Mouse (Mus musculus): ENCODE results near the gene Ctdspl. TPM values are rescaled to one million over a fixed set of nuclear protein-coding genes. Genes with fewer than 3 reads are reported as not detected.

Ctdspl gene
- polyA plus RNA-seq, 1 experiment from 2014 or later: 25.3 TPM

GRCm38 (mm10) chr9:118986286-118986685 lies 60.0 kb downstream of the Ctdspl start:
- DNase-seq (ENCODE audit: low read depth, low spot score) (no peak), ATAC-seq (no peak)
- H3K27me3 ChIP-seq: no peaks in the 10 kb centered on the region
- no peak for TF ChIP-seq CTCF (IDR thresholded peaks at IDR 0.05)
- ChIA-PET POLR2A (no interaction called here), CTCF (no interaction called here)
- in situ Hi-C loops (cut with MboI; ENCODE audit: low pct_unique_long_range_greater_than_20kb): no loop called here

GRCm38 (mm10) chr9:118988787-118989580 lies 62.7 kb downstream of the Ctdspl start:
- ATAC-seq (no peak), DNase-seq (ENCODE audit: low read depth, low spot score) (no peak)
- CTCF ChIA-PET: interaction anchor here (0.7 to 0.8 kb wide), 2 partner anchors 28 to 32 kb away, joined by 3 read pairs; no protein-coding TSS in a partner anchor
- TF ChIP-seq CTCF (IDR thresholded peaks at IDR 0.05): no peak
- no peaks in the 10 kb centered on the region for H3K27me3 ChIP-seq
- POLR2A ChIA-PET: no interaction called here
- in situ Hi-C loops (cut with MboI; ENCODE audit: low pct_unique_long_range_greater_than_20kb): no loop called here

- CTCF ChIA-PET: no interaction called here
- DNase-seq (ENCODE audit: low read depth, low spot score) (no peak), ATAC-seq (no peak)
- no peak for TF ChIP-seq CTCF (IDR thresholded peaks at IDR 0.05)
- in situ Hi-C loops (cut with MboI; ENCODE audit: low pct_unique_long_range_greater_than_20kb): no loop called here
- no peaks in the 10 kb centered on the region for H3K27me3 ChIP-seq
- POLR2A ChIA-PET: no interaction called here
Measured at GRCm38 (mm10) chr9:118990490-118990889, 64.2 kb downstream of the Ctdspl start.

- TF ChIP-seq CTCF (IDR thresholded peaks at IDR 0.05): no peak
- H3K27me3 ChIP-seq: no peaks in the 10 kb centered on the region
- ChIA-PET POLR2A (no interaction called here), CTCF (no interaction called here)
- no peak for DNase-seq (ENCODE audit: low read depth, low spot score)
- no peak for ATAC-seq
- in situ Hi-C loops (cut with MboI; ENCODE audit: low pct_unique_long_range_greater_than_20kb): no loop called here
Measured at GRCm38 (mm10) chr9:118991750-118992585, 65.7 kb downstream of the Ctdspl start.

- DNase-seq (ENCODE audit: low read depth, low spot score) (no peak), ATAC-seq (no peak)
- CTCF ChIA-PET: no interaction called here
- in situ Hi-C loops (cut with MboI; ENCODE audit: low pct_unique_long_range_greater_than_20kb): no loop called here
- H3K27me3 ChIP-seq: no peaks in the 10 kb centered on the region
- POLR2A ChIA-PET: no interaction called here
- TF ChIP-seq CTCF (IDR thresholded peaks at IDR 0.05): no peak
Measured at GRCm38 (mm10) chr9:118992586-118992955, 66.3 kb downstream of the Ctdspl start.

- in situ Hi-C loops (cut with MboI; ENCODE audit: low pct_unique_long_range_greater_than_20kb): no loop called here
- H3K27me3 ChIP-seq: no peaks in the 10 kb centered on the region
- DNase-seq (ENCODE audit: low read depth, low spot score) (no peak), ATAC-seq (no peak)
- ChIA-PET POLR2A (no interaction called here), CTCF (no interaction called here)
- no peak for TF ChIP-seq CTCF (IDR thresholded peaks at IDR 0.05)
Measured at GRCm38 (mm10) chr9:118994524-118995227, 68.4 kb downstream of the Ctdspl start.

GRCm38 (mm10) chr9:118995539-118995938 lies 69.3 kb downstream of the Ctdspl start:
- H3K27me3 ChIP-seq: no peaks in the 10 kb centered on the region
- ChIA-PET CTCF (no interaction called here), POLR2A (no interaction called here)
- DNase-seq (ENCODE audit: low read depth, low spot score): no peak
- TF ChIP-seq CTCF (IDR thresholded peaks at IDR 0.05): no peak
- no peak for ATAC-seq
- in situ Hi-C loops (cut with MboI; ENCODE audit: low pct_unique_long_range_greater_than_20kb): no loop called here

- in situ Hi-C loops (cut with MboI; ENCODE audit: low pct_unique_long_range_greater_than_20kb): no loop called here
- CTCF ChIA-PET: no interaction called here
- DNase-seq (ENCODE audit: low read depth, low spot score) (no peak), ATAC-seq (no peak)
- POLR2A ChIA-PET: no interaction called here
- no peaks in the 10 kb centered on the region for H3K27me3 ChIP-seq
- no peak for TF ChIP-seq CTCF (IDR thresholded peaks at IDR 0.05)
Measured at GRCm38 (mm10) chr9:118997241-118997640, 71.0 kb downstream of the Ctdspl start.

GRCm38 (mm10) chr9:119000196-119000595 lies 73.9 kb downstream of the Ctdspl start:
- ChIA-PET POLR2A (interaction anchor here (0.6 kb wide), 1 partner anchor 9 kb away, joined by 4 read pairs; no protein-coding TSS in a partner anchor), CTCF (interaction anchor here (1.4 kb wide), 1 partner anchor 24 kb away, joined by 3 read pairs; no protein-coding TSS in a partner anchor)
- ATAC-seq (no peak), DNase-seq (ENCODE audit: low read depth, low spot score) (no peak)
- in situ Hi-C loops (cut with MboI; ENCODE audit: low pct_unique_long_range_greater_than_20kb): no loop called here
- TF ChIP-seq CTCF (IDR thresholded peaks at IDR 0.05): no peak
- H3K27me3 ChIP-seq: no peaks in the 10 kb centered on the region

GRCm38 (mm10) chr9:119002267-119002666 lies 76.0 kb downstream of the Ctdspl start:
- no peak for ATAC-seq
- DNase-seq (ENCODE audit: low read depth, low spot score): no peak
- in situ Hi-C loops (cut with MboI; ENCODE audit: low pct_unique_long_range_greater_than_20kb): no loop called here
- TF ChIP-seq CTCF (IDR thresholded peaks at IDR 0.05): no peak
- POLR2A ChIA-PET: no interaction called here
- H3K27me3 ChIP-seq: no peaks in the 10 kb centered on the region
- CTCF ChIA-PET: no interaction called here

Data from Patski (cell line).